Mouse (Mus musculus) MEL (cell line): ENCODE results near the gene Vps37b. TPM values are rescaled to one million over a fixed set of nuclear protein-coding genes. Genes with fewer than 3 reads are reported as not detected.

Experiments
- DNase-seq: peaks from one replicate; pipeline ENCODE4 v3.0.0; 2011; ENCODE audit warnings: low read depth, low spot score
- H3K27ac ChIP-seq: 2 replicates; pipeline ENCODE4 v1.5.1; 2012; ENCODE audit warnings: low read depth, mild to moderate bottlenecking, control low read depth, low read length, moderate library complexity; ENCODE audit not compliant: control insufficient read depth
- H3K27me3 ChIP-seq, 2 experiments: fragments of 150-350 bp in 1 of 2; sonication (generic) in 1 of 2; 2 replicates each; pipeline ENCODE4 v1.6.1; 2012; ENCODE audit warnings: low read length in 2 of 2, mild to moderate bottlenecking in 2 of 2, improper control_type of control experiment in 1 of 2, moderate library complexity in 1 of 2; ENCODE audit not compliant: insufficient read depth in 2 of 2, control insufficient read depth in 1 of 2
- H3K36me3 ChIP-seq, 2 experiments: 2 replicates each; pipeline ENCODE4 v1.6.1; 2012 to 2014; ENCODE audit warnings: low read length in 2 of 2, improper control_type of control experiment in 1 of 2, inconsistent platforms in 1 of 2, mild to moderate bottlenecking in 1 of 2; ENCODE audit not compliant: insufficient read depth in 2 of 2, control insufficient read depth in 1 of 2
- H3K4me1 ChIP-seq, 2 experiments: fragments of 150-350 bp in 1 of 2; sonication (generic) in 1 of 2; 2 replicates each; pipeline ENCODE4 v1.6.1; 2012; ENCODE audit warnings: low read length in 2 of 2, improper control_type of control experiment in 1 of 2, mild to moderate bottlenecking in 1 of 2; ENCODE audit not compliant: insufficient read depth in 2 of 2, control insufficient read depth in 1 of 2
- H3K4me3 ChIP-seq, 2 experiments: fragments of 150-350 bp in 1 of 2; sonication (generic) in 1 of 2; 2 replicates each; pipeline ENCODE4 v1.5.1; 2012; ENCODE audit warnings: low read depth in 2 of 2, low read length in 2 of 2, mild to moderate bottlenecking in 2 of 2, moderate library complexity in 2 of 2, control low read depth in 1 of 2, improper control_type of control experiment in 1 of 2; ENCODE audit not compliant: control insufficient read depth in 1 of 2, insufficient read depth in 1 of 2
- H3K79me2 ChIP-seq: 2 replicates; pipeline ENCODE4 v1.6.1; 2012; ENCODE audit warnings: mild to moderate bottlenecking, low read length, moderate library complexity; ENCODE audit not compliant: control insufficient read depth, poor library complexity, insufficient read depth
- H3K9ac ChIP-seq: 2 replicates; pipeline ENCODE4 v1.6.1; 2012; ENCODE audit warnings: low read depth, mild to moderate bottlenecking, control low read depth, low read length, moderate library complexity; ENCODE audit not compliant: control insufficient read depth, poor library complexity, severe bottlenecking
- H3K9me3 ChIP-seq: fragments of 150-350 bp; sonication (generic); replicated peaks from 2 replicates; pipeline ENCODE4 v1.6.1; 2012; ENCODE audit warnings: mild to moderate bottlenecking, low read length, improper control_type of control experiment, moderate library complexity; ENCODE audit not compliant: insufficient read depth
- CHD2 ChIP-seq: IDR thresholded peaks from 2 replicates; pipeline ENCODE4 v1.6.1; 2011; ENCODE audit warnings: low read length, improper control_type of control experiment
- ELF1 ChIP-seq: IDR thresholded peaks from 2 replicates; pipeline ENCODE4 v1.6.1; 2014; ENCODE audit warnings: low read depth, mild to moderate bottlenecking, inconsistent platforms, low read length, improper control_type of control experiment, moderate library complexity
- GATA1 ChIP-seq: IDR thresholded peaks from 2 replicates; pipeline ENCODE4 v1.6.1; 2011; ENCODE audit warnings: low read depth, low read length, improper control_type of control experiment
- MAX ChIP-seq: IDR thresholded peaks from 2 replicates; pipeline ENCODE4 v1.6.1; 2011; ENCODE audit warnings: low read length, improper control_type of control experiment
- MEF2A ChIP-seq: IDR thresholded peaks from 2 replicates; pipeline ENCODE4 v1.6.1; 2014; ENCODE audit warnings: low read depth, mild to moderate bottlenecking, inconsistent platforms, low read length, improper control_type of control experiment; ENCODE audit not compliant: poor library complexity, insufficient replicate concordance, severe bottlenecking; ENCODE audit errors: extremely low read depth
- POLR2AphosphoS2 ChIP-seq: IDR thresholded peaks from 2 replicates; pipeline ENCODE4 v1.6.1; 2011; ENCODE audit warnings: low read length, improper control_type of control experiment
- SMC3 ChIP-seq: IDR thresholded peaks from 2 replicates; pipeline ENCODE4 v1.6.1; 2011; ENCODE audit warnings: low read depth, low read length, improper control_type of control experiment
- UBTF ChIP-seq: IDR thresholded peaks from 2 replicates; pipeline ENCODE4 v1.6.1; 2012; ENCODE audit warnings: low read depth, mild to moderate bottlenecking, inconsistent platforms, low read length, improper control_type of control experiment, moderate library complexity, borderline replicate concordance; ENCODE audit not compliant: insufficient read depth
- ZKSCAN1 ChIP-seq: IDR thresholded peaks from 2 replicates; pipeline ENCODE4 v1.6.1; 2012; ENCODE audit warnings: low read depth, mild to moderate bottlenecking, inconsistent platforms, low read length, improper control_type of control experiment, moderate library complexity
- ZMIZ1 ChIP-seq: IDR thresholded peaks from 2 replicates; pipeline ENCODE4 v1.6.1; 2012; ENCODE audit warnings: low read depth, mild to moderate bottlenecking, inconsistent platforms, low read length, improper control_type of control experiment, moderate library complexity
- ZNF384 ChIP-seq: IDR thresholded peaks from 2 replicates; pipeline ENCODE4 v1.6.1; 2012; ENCODE audit warnings: low read depth, mild to moderate bottlenecking, inconsistent platforms, low read length, improper control_type of control experiment
- polyA plus RNA-seq, 2 experiments: library from polyadenylated mRNA; stranded (reverse) in 1 of 2; unstranded in 1 of 2; fragments of >175 nt in 1 of 2; fragments of >200 nt in 1 of 2; gene quantifications; 2 replicates each; pipeline versions ENCODE4 v1.2.1 to v1.2.4; 2012; ENCODE audit warnings: low replicate concordance in 2 of 2, low read depth in 1 of 2; ENCODE audit not compliant: insufficient read length in 2 of 2, insufficient read depth in 1 of 2, missing spikeins in 1 of 2
- total RNA-seq: library from RNA; depleted of rRNA; stranded (reverse); fragments of 300-350 nt; gene quantifications from 2 replicates; pipeline ENCODE4 v1.2.3, GENCODE M21; 2012

Vps37b gene
- total and polyA plus RNA-seq, 3 experiments = 28.6 to 66.0 TPM; not detected in 1

GRCm38 (mm10) chr5:123977231-123977630 is 54.8 kb downstream of the Vps37b start:
- DNase-seq = no peak
- no peak overlapping the region for H3K4me3 ChIP-seq
- no peak overlapping the region for H3K9ac ChIP-seq
- H3K27ac ChIP-seq = no peak overlapping the region
- TF ChIP-seq SMC3 (no peak), GATA1 (no peak), UBTF (no peak), MEF2A (no peak), ZNF384 (no peak), MAX (no peak), CHD2 (no peak), ZMIZ1 (no peak)
- H3K9me3 ChIP-seq = no peaks in the 10 kb centered on the region
- peaks cover 10% of the 10 kb centered on the region for H3K79me2 ChIP-seq
- H3K4me1 ChIP-seq = peaks cover 0 to 6% of the 10 kb centered on the region in 2 experiments; a peak in 2 of 4 replicates
- no peaks in the 10 kb centered on the region; a peak in 1 of 4 replicates for H3K36me3 ChIP-seq
- H3K27me3 ChIP-seq = no peaks in the 10 kb centered on the region

DNA sequence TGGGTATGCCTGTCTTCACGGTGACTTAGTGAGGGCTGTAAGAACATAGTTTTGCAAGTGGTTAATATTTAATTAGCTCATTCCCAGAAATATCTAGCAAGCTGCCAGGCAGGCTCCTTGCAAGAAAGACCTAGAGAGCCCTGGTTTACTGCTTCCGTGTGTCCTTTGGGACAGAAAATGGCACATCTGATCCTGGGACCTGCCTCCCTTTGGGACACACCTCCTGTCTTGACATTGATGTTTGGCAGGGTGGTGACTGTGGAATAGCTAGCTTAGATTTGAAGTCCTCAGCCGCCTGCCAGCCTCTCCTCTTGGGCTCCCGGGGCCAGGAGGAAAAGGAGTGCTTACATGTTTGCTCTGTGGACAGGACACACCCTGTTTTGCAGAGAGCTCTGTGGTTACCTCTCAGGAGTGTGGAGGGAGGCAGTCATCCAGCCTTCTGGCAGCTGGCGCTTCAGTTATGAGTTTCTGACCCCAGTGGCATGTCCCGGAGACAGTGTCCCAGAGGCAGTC is 56.3 kb downstream of the Vps37b start:
- Histone ChIP-seq H3K4me3 (no peak overlapping the region), H3K9me3 (no peaks in the 10 kb centered on the region), H3K36me3 (no peaks in the 10 kb centered on the region; a peak in 1 of 4 replicates), H3K9ac (no peak overlapping the region), H3K4me1 (peaks cover 0 to 6% of the 10 kb centered on the region in 2 experiments; a peak in 2 of 4 replicates), H3K79me2 (peaks cover 10% of the 10 kb centered on the region), H3K27ac (no peak overlapping the region), H3K27me3 (no peaks in the 10 kb centered on the region)
- DNase-seq = no peak
- TF ChIP-seq POLR2AphosphoS2 (no peak), ELF1 (no peak)

GRCm38 (mm10) chr5:123974616-123975111 is 57.4 kb downstream of the Vps37b start:
- H3K9ac ChIP-seq = peak overlapping the region; percentile 19; the same call in 1 of the 2 replicates
- DNase-seq = peak; percentile 62
- H3K4me3 ChIP-seq = peak overlapping the region; percentile 97 to 100; a peak in 2 of 4 replicates
- H3K4me1 ChIP-seq = peaks cover 0 to 6% of the 10 kb centered on the region in 2 experiments; a peak in 2 of 4 replicates
- H3K79me2 ChIP-seq = peaks cover 10% of the 10 kb centered on the region
- H3K27me3 ChIP-seq = no peaks in the 10 kb centered on the region
- TF ChIP-seq ZKSCAN1 (no peak), ZNF384 (peak; percentile 86)
- TF ChIP-seq, all 39 proteins: peak for 1
- Histone ChIP-seq H3K27ac (no peak overlapping the region), H3K9me3 (no peaks in the 10 kb centered on the region), H3K36me3 (no peaks in the 10 kb centered on the region; a peak in 1 of 4 replicates)
